Mouse (Mus musculus) testis, adult 2 months (tissue): Measurements from ENCODE around the gene Ccdc85c. TPM values are rescaled to one million over a fixed set of nuclear protein-coding genes. Genes with fewer than 3 reads are reported as not detected.
A peak's percentile ranks its signal among the peaks of the same experiment; 100 is the strongest.

Experiments used
- H3K27ac ChIP-seq: fragments of 200-500 bp; 2 replicates; pipeline ENCODE4 v1.5.1; 2012; ENCODE audit warnings: low read depth, low read length; ENCODE audit not compliant: control insufficient read depth, insufficient read depth
- H3K27me3 ChIP-seq: fragments of 200-500 bp; 2 replicates; pipeline ENCODE4 v1.6.1; 2012; ENCODE audit warnings: mild to moderate bottlenecking, low read length, moderate library complexity; ENCODE audit not compliant: control insufficient read depth, insufficient read depth
- H3K36me3 ChIP-seq: fragments of 200-500 bp; 2 replicates; pipeline ENCODE4 v1.6.1; 2012; ENCODE audit warnings: mild to moderate bottlenecking, low read length; ENCODE audit not compliant: control insufficient read depth, insufficient read depth
- H3K4me1 ChIP-seq: fragments of 200-500 bp; 2 replicates; pipeline ENCODE4 v1.6.1; 2012; ENCODE audit warnings: low read length; ENCODE audit not compliant: control insufficient read depth, insufficient read depth
- H3K4me3 ChIP-seq: fragments of 200-500 bp; 2 replicates; pipeline ENCODE4 v1.5.1; 2012; ENCODE audit warnings: low read depth, mild to moderate bottlenecking, low read length, moderate library complexity, mixed read lengths; ENCODE audit not compliant: control insufficient read depth
- CTCF ChIP-seq: fragments of 200-500 bp; IDR thresholded peaks from 2 replicates; pipeline ENCODE4 v1.5.1; 2012; ENCODE audit warnings: low read depth, mild to moderate bottlenecking, inconsistent platforms, low read length, moderate library complexity; ENCODE audit not compliant: control insufficient read depth, insufficient read depth, insufficient replicate concordance
- POLR2A ChIP-seq: fragments of 200-500 bp; IDR thresholded peaks from 2 replicates; pipeline ENCODE4 v1.6.1; 2012; ENCODE audit warnings: low read depth, mild to moderate bottlenecking, inconsistent platforms, low read length, moderate library complexity; ENCODE audit not compliant: control insufficient read depth
- polyA plus RNA-seq: library from polyadenylated mRNA; depleted of rRNA; stranded (reverse); fragments of >200 nt; gene quantifications from 2 replicates; pipeline ENCODE4 v1.2.3, GENCODE M21; 2012

The Ccdc85c gene
- polyA plus RNA-seq, 1 experiment, result 22.6 TPM

- no peaks in the 10 kb centered on the region; the same call in 1 of the 2 replicates for H3K4me1 ChIP-seq
- no peak overlapping the region for H3K4me3 ChIP-seq
- TF ChIP-seq POLR2A (no peak), CTCF (no peak)
- H3K27ac ChIP-seq, result no peak overlapping the region
- no peaks in the 10 kb centered on the region for H3K36me3 ChIP-seq
- H3K27me3 ChIP-seq, result no peaks in the 10 kb centered on the region
Observed at GRCm38 (mm10) chr12:108219825-108220616, 55.2 kb downstream of the Ccdc85c start.

GRCm38 (mm10) chr12:108219163-108219562, 56.1 kb downstream of the Ccdc85c start:
- no peak overlapping the region for H3K27ac ChIP-seq
- no peaks in the 10 kb centered on the region for H3K36me3 ChIP-seq
- no peaks in the 10 kb centered on the region for H3K27me3 ChIP-seq
- H3K4me1 ChIP-seq, result no peaks in the 10 kb centered on the region; the same call in 1 of the 2 replicates
- TF ChIP-seq POLR2A (no peak), CTCF (no peak)
- H3K4me3 ChIP-seq, result no peak overlapping the region

GRCm38 (mm10) chr12:108217572-108217971, 57.7 kb downstream of the Ccdc85c start:
- Histone ChIP-seq H3K4me3 (no peak overlapping the region), H3K4me1 (no peaks in the 10 kb centered on the region; the same call in 1 of the 2 replicates), H3K27me3 (no peaks in the 10 kb centered on the region), H3K36me3 (no peaks in the 10 kb centered on the region), H3K27ac (no peak overlapping the region)
- TF ChIP-seq POLR2A, result no peak
- peak; percentile 40; the same call in 1 of the 2 replicates for TF ChIP-seq CTCF

- Histone ChIP-seq H3K4me1 (no peaks in the 10 kb centered on the region; the same call in 1 of the 2 replicates), H3K36me3 (no peaks in the 10 kb centered on the region), H3K27me3 (no peaks in the 10 kb centered on the region), H3K27ac (no peak overlapping the region), H3K4me3 (no peak overlapping the region)
- TF ChIP-seq CTCF (no peak), POLR2A (no peak)
Observed at GRCm38 (mm10) chr12:108216611-108217370, 58.4 kb downstream of the Ccdc85c start.

- TF ChIP-seq POLR2A (no peak), CTCF (no peak)
- Histone ChIP-seq H3K4me1 (peaks cover 2% of the 10 kb centered on the region), H3K4me3 (no peak overlapping the region), H3K36me3 (no peaks in the 10 kb centered on the region), H3K27me3 (no peaks in the 10 kb centered on the region), H3K27ac (no peak overlapping the region)
Observed at GRCm38 (mm10) chr12:108215090-108215489, 60.1 kb downstream of the Ccdc85c start.

- no peaks in the 10 kb centered on the region for H3K36me3 ChIP-seq
- H3K4me3 ChIP-seq, result no peak overlapping the region
- TF ChIP-seq POLR2A (no peak), CTCF (no peak)
- H3K27me3 ChIP-seq, result no peaks in the 10 kb centered on the region
- H3K4me1 ChIP-seq, result peaks cover 2% of the 10 kb centered on the region
- no peak overlapping the region for H3K27ac ChIP-seq
Observed at GRCm38 (mm10) chr12:108213090-108214041, 61.9 kb downstream of the Ccdc85c start.

GRCm38 (mm10) chr12:108212476-108212875, 62.7 kb downstream of the Ccdc85c start:
- Histone ChIP-seq H3K36me3 (no peaks in the 10 kb centered on the region), H3K27ac (no peak overlapping the region), H3K4me1 (peaks cover 2% of the 10 kb centered on the region), H3K4me3 (no peak overlapping the region), H3K27me3 (no peaks in the 10 kb centered on the region)
- TF ChIP-seq CTCF (no peak), POLR2A (no peak)
